ENCODE assay signal across 8 mouse cellular contexts in genomic region chr17:87391242-87391641, GRCm38 (mm10). TPM values are rescaled to one million over a fixed set of nuclear protein-coding genes. Genes with fewer than 3 reads are reported as not detected.
DNase-seq lines count a peak whose midpoint lies in the region; ATAC-seq and TF ChIP-seq lines count a peak whose summit lies in the region.
"Had no signal": no experiment of that assay in that cellular context is flagged by ENCODE, and none has a peak within 500 bp of the region (broad histone marks: within the 10 kb centered on the region; RNA-seq: fewer than 3 reads in every experiment).

No protein-coding gene starts in this region.

- intact Hi-C loops in left cerebral cortex, postnatal 14 days (cut with DNase I) = no loop called here

- no peak overlapping the region for H3K4me3 ChIP-seq in liver, adult 2 months (ENCODE audit: insufficient read depth, low read depth, low read length)
- no peak overlapping the region for H3K4me3 ChIP-seq in liver, embryonic 11.5 days (ENCODE audit: low read depth, low read length)
- no peak overlapping the region for H3K4me3 ChIP-seq in forebrain, embryonic 16.5 days (replicated peaks; ENCODE audit: low read length)
- no peak overlapping the region for H3K4me3 ChIP-seq in heart, embryonic 12.5 days
- no peak overlapping the region for H3K4me3 ChIP-seq in limb, embryonic 13.5 days

- no peaks in the 10 kb centered on the region for H3K36me3 ChIP-seq in liver, adult 2 months (ENCODE audit: control insufficient read depth, insufficient read depth, low read length)
- H3K36me3 ChIP-seq in liver, embryonic 11.5 days (ENCODE audit: control insufficient read depth, insufficient read depth, low read length) = no peaks in the 10 kb centered on the region
- H3K36me3 ChIP-seq in forebrain, embryonic 16.5 days (ENCODE audit: control insufficient read depth, insufficient read depth) = no peaks in the 10 kb centered on the region
- H3K36me3 ChIP-seq in heart, embryonic 12.5 days = no peaks in the 10 kb centered on the region
- no peaks in the 10 kb centered on the region for H3K36me3 ChIP-seq in limb, embryonic 13.5 days

- no peaks in the 10 kb centered on the region for H3K79me2 ChIP-seq in liver, adult 2 months (ENCODE audit: control insufficient read depth, insufficient read depth, low read length)

- no peak overlapping the region for H3K4me2 ChIP-seq in liver, embryonic 11.5 days
- no peak overlapping the region for H3K4me2 ChIP-seq in forebrain, embryonic 16.5 days (ENCODE audit: low read length)
- no peak overlapping the region for H3K4me2 ChIP-seq in heart, embryonic 12.5 days
- no peak overlapping the region for H3K4me2 ChIP-seq in limb, embryonic 13.5 days (replicated peaks)

- TF ChIP-seq POLR2A in liver, adult 2 months (IDR thresholded peaks at IDR 0.05; ENCODE audit: extremely low read depth, insufficient read depth, low read length) = no peak

- no peaks in the 10 kb centered on the region for H3K27me3 ChIP-seq in liver, adult 2 months (ENCODE audit: control insufficient read depth, insufficient read depth, low read length)
- H3K27me3 ChIP-seq in liver, embryonic 11.5 days (replicated peaks; ENCODE audit: control insufficient read depth, insufficient read depth, low read length) = no peaks in the 10 kb centered on the region
- H3K27me3 ChIP-seq in forebrain, embryonic 16.5 days (replicated peaks; ENCODE audit: control insufficient read depth, insufficient read depth, low read length) = no peaks in the 10 kb centered on the region
- no peaks in the 10 kb centered on the region for H3K27me3 ChIP-seq in heart, embryonic 12.5 days (replicated peaks)
- H3K27me3 ChIP-seq in limb, embryonic 13.5 days = no peaks in the 10 kb centered on the region

- TF ChIP-seq CTCF in liver, adult 2 months (IDR thresholded peaks at IDR 0.05; ENCODE audit: low read depth, low read length) = no peak

- H3K9me3 ChIP-seq in liver, embryonic 11.5 days (ENCODE audit: control insufficient read depth, low read length) = no peaks in the 10 kb centered on the region
- no peaks in the 10 kb centered on the region for H3K9me3 ChIP-seq in forebrain, embryonic 16.5 days (ENCODE audit: control insufficient read depth, low read length)
- no peaks in the 10 kb centered on the region for H3K9me3 ChIP-seq in heart, embryonic 12.5 days (replicated peaks)
- H3K9me3 ChIP-seq in limb, embryonic 13.5 days = no peaks in the 10 kb centered on the region

- H3K4me1 ChIP-seq in liver, adult 2 months (ENCODE audit: control insufficient read depth, insufficient read depth, low read length) = no peaks in the 10 kb centered on the region
- peaks cover 2% of the 10 kb centered on the region for H3K4me1 ChIP-seq in liver, embryonic 11.5 days (replicated peaks; ENCODE audit: control insufficient read depth, insufficient read depth, low read length)
- H3K4me1 ChIP-seq in forebrain, embryonic 16.5 days (replicated peaks; ENCODE audit: control insufficient read depth, insufficient read depth, low read length) = peaks cover 6% of the 10 kb centered on the region
- peaks cover 18% of the 10 kb centered on the region for H3K4me1 ChIP-seq in heart, embryonic 12.5 days (replicated peaks)
- peaks cover 12% of the 10 kb centered on the region for H3K4me1 ChIP-seq in limb, embryonic 13.5 days

- H3K9ac ChIP-seq in liver, adult 2 months (ENCODE audit: low read depth, low read length) = 0 out of 2 replicates have a peak overlapping the region, but pooled peaks have one; percentile 12
- no peak overlapping the region for H3K9ac ChIP-seq in liver, embryonic 11.5 days (ENCODE audit: low read depth, low read length)
- no peak overlapping the region for H3K9ac ChIP-seq in forebrain, embryonic 16.5 days (replicated peaks; ENCODE audit: low read depth, low read length)
- H3K9ac ChIP-seq in heart, embryonic 12.5 days = no peak overlapping the region
- H3K9ac ChIP-seq in limb, embryonic 13.5 days = no peak overlapping the region

- 45% methylated on average over 7 of the region's 7 CpGs for WGBS in liver, adult 2 months
- 73% methylated on average over 7 of the region's 7 CpGs for WGBS in liver, embryonic 11.5 days
- 41% methylated on average over 7 of the region's 7 CpGs for WGBS in forebrain, embryonic 16.5 days
- 65% methylated on average over 7 of the region's 7 CpGs for WGBS in heart, embryonic 12.5 days
- WGBS in limb, embryonic 13.5 days = 41% methylated on average over 7 of the region's 7 CpGs

- no peak for ATAC-seq in liver, embryonic 11.5 days (replicated peaks; ENCODE audit: low FRiP score)
- peak; percentile 79 for ATAC-seq in forebrain, embryonic 16.5 days
- ATAC-seq in heart, embryonic 12.5 days (ENCODE audit: insufficient number of reproducible peaks, low FRiP score) = peak; percentile 51
- peak; percentile 54; the same call in 1 of the 2 replicates for ATAC-seq in limb, embryonic 13.5 days (ENCODE audit: low FRiP score, low read depth)

- peak; percentile 26 for DNase-seq in liver, adult 2 months (ENCODE audit: extremely low read depth, low read depth, low spot score)
- no peak for DNase-seq in liver, embryonic 11.5 days (ENCODE audit: low spot score)
- DNase-seq in left cerebral cortex, postnatal 14 days (ENCODE audit: low spot score in 2 of 2) = no peak
- DNase-seq in urinary bladder, postnatal 4 days (ENCODE audit: low spot score in 2 of 2) = no peak

- H3K27ac ChIP-seq in liver, adult 2 months (replicated peaks; ENCODE audit: insufficient read depth, low read depth, low read length) = no peak overlapping the region; the same call in 1 of the 2 replicates
- no peak overlapping the region for H3K27ac ChIP-seq in liver, embryonic 11.5 days (ENCODE audit: low read depth, low read length)
- H3K27ac ChIP-seq in forebrain, embryonic 16.5 days (ENCODE audit: low read length) = no peak overlapping the region
- no peak overlapping the region for H3K27ac ChIP-seq in heart, embryonic 12.5 days (ENCODE audit: poor library complexity, severe bottlenecking)
- peak overlapping the region; percentile 7; the same call in 1 of the 2 replicates for H3K27ac ChIP-seq in limb, embryonic 13.5 days

RNA-seq across cellular contexts. Expression of gene Stpg4, which starts 36.3 kb away (rescaled TPM):
- not detected in 2 replicates for total RNA-seq in liver, adult 2 months (2014; rRNA removed)
- not detected in 2 replicates for polyA plus RNA-seq in liver, adult 2 months (2012; rRNA removed)
- polyA plus RNA-seq in liver, embryonic 11.5 days (2014; fragmentation: Nextera tagmentation; extraction: Ambion mirVana) = not detected in 2 replicates
- polyA plus RNA-seq in forebrain, embryonic 16.5 days (2015; fragmentation: Nextera tagmentation; extraction: Ambion mirVana) = not detected in 2 replicates
- polyA plus RNA-seq in heart, embryonic 12.5 days (2016; fragmentation: Nextera tagmentation; extraction: Ambion mirVana) = not detected in 2 replicates
- not detected in 2 replicates for polyA plus RNA-seq in limb, embryonic 13.5 days (2015; fragmentation: Nextera tagmentation; extraction: Ambion mirVana)
- not detected for total RNA-seq in left cerebral cortex, postnatal 14 days (2021)
- polyA plus RNA-seq: neural tube, embryonic 14.5 days had no signal

RNA-seq across cellular contexts. Expression of gene Calm2, which starts 55.5 kb away (rescaled TPM):
- 181 and 257 TPM in 2 replicates for total RNA-seq in liver, adult 2 months (2014; rRNA removed)
- 19.7 and 20.9 TPM in 2 replicates for polyA plus RNA-seq in liver, adult 2 months (2012; rRNA removed)
- polyA plus RNA-seq in liver, embryonic 11.5 days (2014; fragmentation: Nextera tagmentation; extraction: Ambion mirVana) = 744 and 764 TPM in 2 replicates
- 1,924 and 2,147 TPM in 2 replicates for polyA plus RNA-seq in forebrain, embryonic 16.5 days (2015; fragmentation: Nextera tagmentation; extraction: Ambion mirVana)
- polyA plus RNA-seq in heart, embryonic 12.5 days (2016; fragmentation: Nextera tagmentation; extraction: Ambion mirVana) = 619 and 647 TPM in 2 replicates
- polyA plus RNA-seq in limb, embryonic 13.5 days (2015; fragmentation: Nextera tagmentation; extraction: Ambion mirVana) = 943 and 968 TPM in 2 replicates
- 1,000 to 10,000 TPM; 2,367 to 2,382 TPM for total RNA-seq in left cerebral cortex, postnatal 14 days (2021)

Comparison
In these comparisons a context has a peak if more than half of its experiments do, and no peak if none do; other contexts are left out.
1. RNA of gene Calm2, which starts 55.5 kb away (polyA plus RNA-seq): 1,924 to 2,147 TPM in forebrain, embryonic 16.5 days, 943 to 968 TPM in limb, embryonic 13.5 days, 744 to 764 TPM in liver, embryonic 11.5 days and 619 to 647 TPM in heart, embryonic 12.5 days; 19.7 to 20.9 TPM in liver, adult 2 months; every median in the first group is over 10 times any median in the second.